Mouse (Mus musculus): Measurements from ENCODE around the gene Ccdc36. TPM values are rescaled to one million over a fixed set of nuclear protein-coding genes. Genes with fewer than 3 reads are reported as not detected.

Gene Ccdc36
- not detected for polyA plus RNA-seq (2012; fragmentation: generic; extraction: Trizol)

GRCm38 (mm10) chr9:108428384-108428783 is at the start of gene Ccdc36:
TSS of gene Ccdc36 (minus strand) at chr9:108428484.

GRCm38 (mm10) chr9:108461181-108461631 is 32.9 kb upstream of the Ccdc36 start, which contains the start of gene Klhdc8b:
TSS of gene Klhdc8b (minus strand) at chr9:108461581.

GRCm38 (mm10) chr9:108460319-108461178 is 32.3 kb upstream of the Ccdc36 start, which contains the start of gene Ccdc71:
TSS of gene Ccdc71 (plus strand) at chr9:108460527.

GRCm38 (mm10) chr9:108436182-108436581 is 7.9 kb upstream of the Ccdc36 start, which contains the start of gene BC048562:
TSS of gene BC048562 (plus strand) at chr9:108436482.

GRCm38 (mm10) chr9:108392676-108393075 is 35.6 kb downstream of the Ccdc36 start, which contains the start of gene 1700102P08Rik:
TSS of gene 1700102P08Rik (plus strand) at chr9:108392805.

Other genes starting within 250 kb of the Ccdc36 start
- under 1 TPM; 0.13 to 0.14 TPM for gene Bsn, start 238.1 kb downstream of the Ccdc36 start, polyA plus RNA-seq (2012; fragmentation: generic; extraction: Trizol)
- 10 to 100 TPM in 1 of 2 experiments, 1 to 10 TPM in 1; 8.1 to 96.8 TPM for gene Dag1, start 164.5 kb downstream of the Ccdc36 start, polyA plus RNA-seq (2012; fragmentation: generic; extraction: Trizol)
- gene Nicn1, start 138.1 kb downstream of the Ccdc36 start, polyA plus RNA-seq (2012; fragmentation: generic; extraction: Trizol): 10 to 100 TPM in 1 of 2 experiments, 1 to 10 TPM in 1; 8.9 to 63.2 TPM
- 1 to 10 TPM in 1 of 2 experiments, under 1 TPM in 1; 0.23 to 6.4 TPM for gene Amt, start 131.6 kb downstream of the Ccdc36 start, polyA plus RNA-seq (2012; fragmentation: generic; extraction: Trizol)
- 100 to 1,000 TPM; 144 to 229 TPM for gene Rhoa, start 122.4 kb downstream of the Ccdc36 start, polyA plus RNA-seq (2012; fragmentation: generic; extraction: Trizol)
- 10 to 100 TPM; 11.0 to 48.4 TPM for gene Tcta, start 122.3 kb downstream of the Ccdc36 start, polyA plus RNA-seq (2012; fragmentation: generic; extraction: Trizol)
- 100 to 1,000 TPM; 786 to 822 TPM for gene Gpx1, start 89.6 kb downstream of the Ccdc36 start, polyA plus RNA-seq (2012; fragmentation: generic; extraction: Trizol)
- 10 to 100 TPM; 68.6 to 96.9 TPM for gene Usp4, start 80.6 kb downstream of the Ccdc36 start, polyA plus RNA-seq (2012; fragmentation: generic; extraction: Trizol)
- gene 1700102P08Rik, start 35.7 kb downstream of the Ccdc36 start, polyA plus RNA-seq (2012; fragmentation: generic; extraction: Trizol): under 1 TPM; 0.04 to 0.35 TPM
- not detected for gene BC048562, start 8.0 kb upstream of the Ccdc36 start, polyA plus RNA-seq (2012; fragmentation: generic; extraction: Trizol)
- 10 to 100 TPM; 28.0 to 46.0 TPM for gene Ccdc71, start 32.0 kb upstream of the Ccdc36 start, polyA plus RNA-seq (2012; fragmentation: generic; extraction: Trizol)
- gene Klhdc8b, start 33.1 kb upstream of the Ccdc36 start, polyA plus RNA-seq (2012; fragmentation: generic; extraction: Trizol): 1 to 10 TPM; 1.4 to 9.8 TPM
- gene Lamb2, start 51.3 kb upstream of the Ccdc36 start, polyA plus RNA-seq (2012; fragmentation: generic; extraction: Trizol): 100 to 1,000 TPM in 1 of 2 experiments, 1 to 10 TPM in 1; 9.4 to 170 TPM
- 10 to 100 TPM; 21.0 to 70.4 TPM for gene Usp19, start 62.1 kb upstream of the Ccdc36 start, polyA plus RNA-seq (2012; fragmentation: generic; extraction: Trizol)
- gene Qars, start 79.2 kb upstream of the Ccdc36 start, polyA plus RNA-seq (2012; fragmentation: generic; extraction: Trizol): 100 to 1,000 TPM; 170 to 180 TPM
- gene Qrich1, start 88.3 kb upstream of the Ccdc36 start, polyA plus RNA-seq (2012; fragmentation: generic; extraction: Trizol): 10 to 100 TPM in 1 of 2 experiments, 1 to 10 TPM in 1; 5.6 to 45.1 TPM
- 100 to 1,000 TPM; 210 to 374 TPM for gene Impdh2, start 131.8 kb upstream of the Ccdc36 start, polyA plus RNA-seq (2012; fragmentation: generic; extraction: Trizol)
- gene Ndufaf3, start 138.9 kb upstream of the Ccdc36 start, polyA plus RNA-seq (2012; fragmentation: generic; extraction: Trizol): 10 to 100 TPM; 11.3 to 25.8 TPM
- 100 to 1,000 TPM; 174 to 202 TPM for gene Dalrd3, start 141.4 kb upstream of the Ccdc36 start, polyA plus RNA-seq (2012; fragmentation: generic; extraction: Trizol)
- gene Wdr6, start 150.3 kb upstream of the Ccdc36 start, polyA plus RNA-seq (2012; fragmentation: generic; extraction: Trizol): 100 to 1,000 TPM in 1 of 2 experiments, 10 to 100 TPM in 1; 32.7 to 139 TPM
- gene P4htm, start 169.2 kb upstream of the Ccdc36 start, polyA plus RNA-seq (2012; fragmentation: generic; extraction: Trizol): 1 to 10 TPM in 1 of 2 experiments, under 1 TPM in 1; 0.50 to 3.4 TPM
- 10 to 100 TPM in 1 of 2 experiments, 1 to 10 TPM in 1; 7.1 to 18.8 TPM for gene Arih2, start 220.9 kb upstream of the Ccdc36 start, polyA plus RNA-seq (2012; fragmentation: generic; extraction: Trizol)
- 10 to 100 TPM in 1 of 2 experiments, 1 to 10 TPM in 1; 5.9 to 25.6 TPM for gene Slc25a20, start 233.6 kb upstream of the Ccdc36 start, polyA plus RNA-seq (2012; fragmentation: generic; extraction: Trizol)

All from C3H10T1/2 (cell line).